Mouse (Mus musculus) activated CD4-positive, CD25-positive, alpha-beta regulatory T cell, adult 4 months (primary cell): Measurements from ENCODE around the gene Mrpl27. TPM values are rescaled to one million over a fixed set of nuclear protein-coding genes. Genes with fewer than 3 reads are reported as not detected.
"Not testable (repeated sequence)": the region's sequence is repeated elsewhere in the genome, so short reads cannot be mapped to it uniquely, and the experiment has no call there.

Source experiments
- ATAC-seq: one replicate; pipeline ENCODE4 v1.8.0; 2017
- polyA plus RNA-seq, 2 experiments: library from polyadenylated mRNA; unstranded; fragments of 100-300 nt; shearing (Covaris generic); gene quantifications; one replicate each; pipeline ENCODE4 v1.2.1; 2017

Gene Mrpl27
- polyA plus RNA-seq, 2 experiments from 2014 or later, result 75.2 to 93.7 TPM

- no peak for ATAC-seq
Measured at GRCm38 (mm10) chr11:94674984-94675383, 21.4 kb downstream of the Mrpl27 start.

- ATAC-seq, result no peak
Measured at GRCm38 (mm10) chr11:94675446-94675845, 21.9 kb downstream of the Mrpl27 start.

DNA sequence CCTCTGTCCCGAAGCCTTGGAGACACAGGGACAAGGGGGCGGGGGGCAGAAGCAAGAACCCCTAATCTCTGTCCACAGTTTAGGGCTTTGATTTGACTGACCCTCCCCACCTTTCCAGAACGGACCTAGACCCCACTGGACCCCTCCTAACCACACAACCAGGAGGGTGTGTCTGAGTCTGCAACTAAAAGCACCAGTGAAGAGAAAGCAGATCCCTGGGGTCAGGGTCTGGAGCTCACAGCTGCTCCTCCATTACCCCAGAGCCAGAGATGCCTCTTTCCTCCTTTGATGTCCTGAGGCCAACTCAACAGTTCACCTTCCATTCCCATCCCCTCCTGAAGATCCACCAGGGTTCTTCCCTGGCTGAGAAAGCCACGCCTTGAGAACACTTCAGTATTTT, 22.7 kb downstream of the Mrpl27 start:
- no peak for ATAC-seq

DNA sequence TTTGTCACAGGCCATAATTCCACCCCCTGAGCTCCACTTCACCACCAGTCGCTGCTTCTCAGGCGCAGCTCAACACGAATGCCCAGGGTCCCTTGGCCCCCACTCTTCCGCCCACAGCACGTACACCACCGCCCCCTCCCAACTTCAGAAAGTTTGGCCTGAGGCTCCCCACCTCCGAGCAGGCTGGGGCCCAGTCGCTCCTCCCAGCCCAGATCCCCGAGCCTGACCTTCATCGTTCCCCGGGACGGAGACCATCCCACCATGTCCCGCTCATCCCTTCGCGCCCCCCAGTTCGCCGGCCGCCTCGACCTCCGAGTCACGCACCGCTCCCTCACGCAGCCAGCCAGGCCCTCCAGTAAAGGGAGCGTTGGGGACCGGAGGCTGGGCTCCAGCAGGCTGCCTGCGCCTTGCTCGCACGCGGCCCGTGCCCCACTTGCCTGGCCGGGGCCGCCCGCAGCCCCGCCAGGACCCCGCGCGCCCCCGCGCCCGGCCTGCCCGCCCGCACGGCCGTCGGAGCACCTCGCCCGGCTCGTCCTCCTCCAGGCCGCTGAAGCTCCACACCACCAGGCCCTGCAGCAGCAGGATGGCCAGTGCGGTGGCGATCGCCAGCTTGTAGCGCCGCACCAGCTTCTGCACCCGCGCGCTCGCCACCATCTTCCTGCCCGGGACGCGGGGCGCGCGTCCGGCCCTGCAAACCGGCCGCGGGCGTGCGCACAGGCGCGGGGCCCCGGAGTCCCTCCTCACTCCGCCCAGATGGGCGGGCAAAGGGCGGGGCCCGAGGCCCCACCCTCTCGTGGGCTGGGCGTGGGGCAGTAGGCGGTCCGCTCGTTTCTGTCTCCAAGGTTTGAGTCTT, 23.4 kb downstream of the Mrpl27 start, which contains the start of gene Xylt2:
TSS of gene Xylt2 (minus strand) at position 762 of the 853 bp plus-strand sequence.
- peak; percentile 93 for ATAC-seq

GRCm38 (mm10) chr11:94677607-94678145, 24.1 kb downstream of the Mrpl27 start:
- no peak for ATAC-seq

DNA sequence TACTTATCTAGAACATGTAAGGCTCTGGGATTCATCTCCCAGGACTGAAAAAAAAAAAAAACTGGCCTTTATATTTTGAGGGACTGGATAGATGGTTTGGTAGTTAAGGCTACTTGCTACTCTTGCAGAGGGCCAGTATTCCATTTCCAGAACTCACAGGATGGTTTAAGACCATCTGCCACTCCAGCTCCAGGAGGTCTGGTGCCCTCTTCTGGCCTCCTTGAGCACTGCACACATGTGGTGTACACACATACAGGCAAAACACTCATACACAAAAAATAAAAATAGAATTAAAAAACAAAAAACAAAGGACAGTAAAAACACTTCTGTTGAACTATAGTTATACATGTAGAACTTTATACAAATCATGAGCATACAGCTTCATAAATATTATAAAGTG, 27.1 kb downstream of the Mrpl27 start:
- no peak for ATAC-seq

DNA sequence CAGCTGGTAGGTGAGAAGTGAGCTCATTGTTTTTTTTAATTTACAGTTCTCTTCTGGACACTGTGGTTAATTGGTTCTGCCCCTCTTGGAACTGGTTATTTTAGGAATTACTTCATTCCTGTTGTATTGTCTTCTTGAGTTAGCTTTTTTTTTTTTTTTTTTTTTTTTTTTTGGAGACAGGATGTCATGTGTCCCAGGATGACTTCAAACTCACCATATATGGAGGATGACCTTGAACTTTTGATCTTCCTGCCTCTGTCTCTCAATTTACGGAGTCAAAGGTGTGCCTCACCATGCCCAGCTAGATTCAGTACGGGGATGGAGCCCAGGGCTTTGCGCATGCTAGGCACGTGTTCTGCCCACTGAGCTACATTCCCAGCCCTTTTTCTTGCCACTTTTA, 28.1 kb downstream of the Mrpl27 start:
- ATAC-seq, result no peak

DNA sequence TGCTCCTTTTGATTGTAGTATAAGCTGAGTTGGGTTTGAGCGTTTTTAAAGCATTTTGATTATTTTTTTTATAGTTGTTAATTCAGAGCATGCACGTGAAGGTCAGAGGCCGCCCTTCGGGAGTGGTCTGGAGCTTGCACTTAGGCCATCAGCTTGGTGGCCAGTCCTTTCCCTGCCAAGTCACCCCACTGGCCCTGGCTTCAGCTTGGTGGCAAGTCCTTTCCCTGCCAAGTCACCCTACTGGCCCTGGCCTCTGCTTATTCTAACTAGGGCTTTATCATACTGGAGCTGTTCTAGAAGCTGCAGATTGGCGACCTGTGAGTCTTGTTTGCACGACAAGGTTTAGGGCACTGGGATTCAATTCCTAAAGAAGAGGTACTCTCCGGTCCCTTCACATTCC, 28.9 kb downstream of the Mrpl27 start:
- ATAC-seq, result no peak

DNA sequence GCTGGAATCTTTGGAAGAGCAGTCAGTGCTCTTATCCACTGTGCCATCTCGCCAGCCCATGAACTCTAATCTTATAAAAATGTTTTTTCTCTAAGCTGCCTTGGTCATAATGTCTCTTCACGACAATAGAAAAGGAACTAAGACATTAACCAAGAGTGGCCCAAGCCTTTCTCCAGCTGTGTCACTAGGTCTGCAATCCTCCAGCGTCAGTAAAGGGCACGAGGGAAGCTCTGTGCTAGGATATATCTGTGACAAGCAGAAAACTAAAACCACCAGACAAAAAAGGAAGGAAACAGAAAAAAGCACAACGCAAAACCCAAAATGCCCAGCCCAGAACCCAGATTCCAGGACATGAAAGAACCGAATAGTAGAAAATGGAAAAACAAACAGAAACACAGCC, 33.6 kb downstream of the Mrpl27 start:
- ATAC-seq, result no peak

- not testable (repeated sequence) for ATAC-seq
Measured at GRCm38 (mm10) chr11:94692502-94692901, 38.9 kb downstream of the Mrpl27 start.

DNA sequence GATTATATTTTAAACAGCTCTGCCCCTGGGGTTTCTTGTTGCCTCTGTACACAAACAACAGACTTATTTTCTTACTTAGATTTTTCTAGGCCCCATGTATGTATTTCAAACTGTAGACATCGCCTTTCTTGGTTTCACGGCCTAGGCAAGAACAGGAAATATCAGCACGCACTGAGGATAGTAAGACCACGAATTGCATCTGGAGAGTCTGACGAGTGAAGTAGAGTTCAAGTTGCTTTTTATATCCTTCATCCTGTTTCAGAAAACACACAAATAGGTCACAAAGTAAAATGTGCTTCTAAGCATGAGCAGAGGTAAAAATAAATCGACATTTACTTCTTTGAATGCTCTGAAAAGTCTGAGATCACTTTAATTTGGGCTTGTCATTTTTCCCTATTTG, 41.9 kb downstream of the Mrpl27 start:
- no peak for ATAC-seq

GRCm38 (mm10) chr11:94697140-94697539, 43.6 kb downstream of the Mrpl27 start:
- no peak for ATAC-seq

- peak; percentile 94 for ATAC-seq
Measured at GRCm38 (mm10) chr11:94697703-94698464, 44.3 kb downstream of the Mrpl27 start.

GRCm38 (mm10) chr11:94699399-94699798, 45.8 kb downstream of the Mrpl27 start:
- no peak for ATAC-seq

GRCm38 (mm10) chr11:94701401-94702215, 48.0 kb downstream of the Mrpl27 start:
- ATAC-seq, result no peak

GRCm38 (mm10) chr11:94702216-94702610, 48.6 kb downstream of the Mrpl27 start:
- ATAC-seq, result no peak

- ATAC-seq, result no peak
Measured at GRCm38 (mm10) chr11:94704020-94704419, 50.5 kb downstream of the Mrpl27 start.

GRCm38 (mm10) chr11:94704472-94704871, 50.9 kb downstream of the Mrpl27 start, which contains the start of gene Gm11541:
Gm11541 (minus strand) TSS chr11:94704499.
- no peak for ATAC-seq
